Mouse (Mus musculus): ENCODE measurements at regions not wholly inside any gene's neighbourhood (a gene's known extent, or its start where the extent isn't known, plus 50 kb on each side); places are given as distances from the start of the nearest gene placed in this dataset.

DNA sequence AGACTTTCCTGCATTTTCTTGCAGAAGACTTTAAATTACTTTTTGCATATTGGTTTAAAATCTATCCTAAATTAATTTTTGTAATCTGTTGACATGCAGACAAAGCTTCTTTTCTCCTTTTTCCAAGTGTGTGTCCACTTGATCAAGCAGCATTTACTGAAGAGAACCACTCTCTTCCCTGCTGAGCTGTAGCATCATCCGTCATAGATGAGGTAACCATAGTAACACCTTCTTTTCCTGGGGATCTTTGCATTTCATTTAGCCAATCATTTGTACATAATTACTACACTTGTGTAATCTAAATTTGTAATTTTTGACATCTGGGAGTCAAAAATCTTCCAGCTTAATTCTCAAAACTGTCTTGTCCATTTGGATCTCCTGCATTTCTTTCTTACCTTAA, 53.2 kb upstream of the Dnajc1 start:
- no peak for ATAC-seq
